Mouse (Mus musculus) embryonic fibroblast, embryonic 13.5 days (primary cell): ENCODE data around the gene Cysrt1. TPM values are rescaled to one million over a fixed set of nuclear protein-coding genes. Genes with fewer than 3 reads are reported as not detected.

Experiments
- H3K27ac ChIP-seq: 2 replicates; pipeline ENCODE4 v1.5.1; 2012; ENCODE audit warnings: low read length, control low read depth, inconsistent platforms; ENCODE audit not compliant: insufficient read depth
- H3K4me1 ChIP-seq: 2 replicates; pipeline ENCODE4 v1.6.1; 2011; ENCODE audit warnings: low read length; ENCODE audit not compliant: control insufficient read depth, insufficient read depth
- H3K4me3 ChIP-seq: 2 replicates; pipeline ENCODE4 v1.5.1; 2011; ENCODE audit warnings: mild to moderate bottlenecking, control low read depth, low read length; ENCODE audit not compliant: insufficient read depth
- CTCF ChIP-seq: IDR thresholded peaks from 2 replicates; pipeline ENCODE4 v1.5.1; 2011; ENCODE audit warnings: mild to moderate bottlenecking, control low read depth, low read length, moderate library complexity, borderline replicate concordance; ENCODE audit not compliant: insufficient read depth
- POLR2A ChIP-seq: IDR thresholded peaks from 2 replicates; pipeline ENCODE4 v1.6.1; 2011; ENCODE audit warnings: low read depth, mild to moderate bottlenecking, control low read depth, low read length, moderate library complexity
- polyA plus RNA-seq: library from polyadenylated mRNA; stranded (reverse); fragments of >200 nt; gene quantifications from 2 replicates; pipeline ENCODE4 v1.2.4, GENCODE M21; 2011; ENCODE audit warnings: low read depth; ENCODE audit not compliant: missing spikeins, insufficient read length

Gene Cysrt1
- polyA plus RNA-seq, 1 experiment, result not detected

DNA sequence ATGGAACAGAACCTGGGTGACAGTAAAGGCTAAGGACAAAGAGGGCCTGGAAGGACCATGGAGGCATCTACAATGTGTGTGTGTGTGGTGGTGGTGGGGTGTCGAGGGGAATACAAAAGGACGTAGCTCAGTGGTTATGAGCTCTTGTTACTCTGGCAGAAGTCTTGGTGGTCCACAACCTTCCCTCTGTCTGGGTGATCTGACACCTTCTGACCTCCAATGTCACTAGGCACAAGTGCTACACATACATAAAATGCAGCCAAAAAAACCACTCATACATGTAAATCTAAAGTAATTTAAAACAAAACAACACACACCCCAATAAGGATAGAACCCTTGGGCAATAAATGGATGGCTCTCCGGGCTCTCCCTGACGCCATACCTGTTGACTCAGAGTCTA lies 14.8 kb downstream of the Cysrt1 start:
- no peak overlapping the region for H3K4me3 ChIP-seq
- no peak for TF ChIP-seq CTCF
- H3K4me1 ChIP-seq, result peaks cover 3% of the 10 kb centered on the region; the same call in 1 of the 2 replicates
- no peak overlapping the region for H3K27ac ChIP-seq

DNA sequence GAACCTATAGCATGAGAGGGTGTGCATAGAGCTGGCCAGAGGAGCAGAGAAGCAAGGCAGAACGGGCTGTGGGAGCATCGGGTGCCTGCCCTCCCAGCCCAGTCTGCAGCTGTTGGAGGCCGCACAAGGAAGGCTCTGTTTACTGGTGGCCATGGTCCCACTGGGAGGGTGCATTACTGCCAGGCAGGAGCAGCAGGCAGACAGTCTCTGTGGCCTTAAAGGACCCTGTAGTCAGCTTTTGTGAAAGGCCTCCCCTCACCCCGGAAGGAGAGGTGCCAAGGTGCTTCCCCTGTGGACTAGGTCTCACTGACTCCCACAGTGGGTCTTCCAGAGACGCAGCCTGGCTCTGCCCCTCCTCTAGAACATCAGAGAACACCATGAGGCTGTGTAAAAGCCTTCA lies 15.4 kb downstream of the Cysrt1 start:
- no peak overlapping the region for H3K27ac ChIP-seq
- peaks cover 3% of the 10 kb centered on the region; the same call in 1 of the 2 replicates for H3K4me1 ChIP-seq
- TF ChIP-seq CTCF (no peak), POLR2A (no peak)
- H3K4me3 ChIP-seq, result no peak overlapping the region

- Histone ChIP-seq H3K4me1 (peaks cover 3% of the 10 kb centered on the region; the same call in 1 of the 2 replicates), H3K4me3 (no peak overlapping the region; the same call in 1 of the 2 replicates), H3K27ac (peak overlapping the region; percentile 98)
- 0 out of 2 replicates have a peak, but pooled peaks have one; percentile 17 for TF ChIP-seq POLR2A
- TF ChIP-seq CTCF, result no peak
Measured at GRCm38 (mm10) chr2:25225811-25226379, 16.4 kb downstream of the Cysrt1 start.

DNA sequence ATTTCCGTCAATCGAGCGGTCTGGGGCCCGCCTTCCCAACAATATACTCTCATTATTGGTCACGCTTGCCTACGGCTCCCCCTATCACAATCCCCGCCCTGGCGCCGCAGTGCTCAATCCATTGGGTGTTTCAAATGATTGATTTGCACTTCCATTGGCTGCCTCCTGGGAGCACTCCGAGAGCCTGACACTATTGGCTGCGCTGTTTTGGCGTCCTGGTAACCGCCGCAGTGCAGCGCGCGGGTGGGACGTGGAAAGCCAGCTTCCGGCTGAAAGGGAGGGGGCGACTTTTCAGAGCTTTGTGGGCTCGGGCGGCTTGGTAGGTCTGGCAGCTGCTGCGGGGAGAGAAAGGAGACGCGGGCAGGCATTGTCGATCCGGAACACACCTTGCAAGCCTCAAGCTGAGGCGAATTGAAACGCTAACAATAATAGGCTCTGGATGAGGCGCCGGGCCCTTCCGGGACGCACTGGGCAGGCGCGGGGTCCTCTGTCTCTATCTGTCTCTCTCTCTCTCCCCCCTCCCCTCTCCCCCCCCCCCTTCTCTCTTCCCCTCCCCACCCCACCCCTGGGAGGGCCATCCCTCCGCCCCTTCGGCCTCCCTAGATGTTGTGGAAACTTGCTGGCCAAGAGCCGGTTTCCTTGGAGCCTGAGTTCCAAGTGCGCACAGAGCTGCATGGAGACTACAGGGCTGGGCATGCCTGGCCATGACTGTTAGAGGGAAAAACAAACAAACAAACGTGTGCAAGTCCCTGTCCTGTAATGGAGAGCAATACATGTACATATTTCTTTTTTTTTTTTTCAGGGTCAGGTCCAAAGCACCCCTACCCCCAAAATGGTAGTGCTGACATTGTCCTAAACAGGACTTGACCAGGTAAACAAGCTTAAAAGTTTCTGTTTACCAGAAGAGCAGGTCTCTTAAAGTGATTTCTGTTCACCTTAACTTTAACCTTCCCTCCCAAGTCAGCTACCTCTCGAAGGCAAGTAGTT lies 17.2 kb downstream of the Cysrt1 start:
- no peak for TF ChIP-seq CTCF
- TF ChIP-seq POLR2A, result peak; percentile 66
- H3K4me1 ChIP-seq, result peaks cover 3% of the 10 kb centered on the region; the same call in 1 of the 2 replicates

GRCm38 (mm10) chr2:25224492-25224765 lies 17.8 kb downstream of the Cysrt1 start, which contains the start of gene Tubb4b:
TSS of gene Tubb4b (minus strand) at chr2:25224702.
- peaks cover 3% of the 10 kb centered on the region; the same call in 1 of the 2 replicates for H3K4me1 ChIP-seq
- peak within 1 kb of the TSS; percentile 94 for H3K4me3 ChIP-seq
- H3K27ac ChIP-seq, result peak within 1 kb of the TSS; percentile 98
- no peak for TF ChIP-seq CTCF
- TF ChIP-seq POLR2A, result peak; percentile 100

More for the DNA sequence above, 17.2 kb downstream of the Cysrt1 start:
- Histone ChIP-seq H3K4me3 (peak overlapping the region; percentile 54), H3K27ac (peak overlapping the region; percentile 98)

DNA sequence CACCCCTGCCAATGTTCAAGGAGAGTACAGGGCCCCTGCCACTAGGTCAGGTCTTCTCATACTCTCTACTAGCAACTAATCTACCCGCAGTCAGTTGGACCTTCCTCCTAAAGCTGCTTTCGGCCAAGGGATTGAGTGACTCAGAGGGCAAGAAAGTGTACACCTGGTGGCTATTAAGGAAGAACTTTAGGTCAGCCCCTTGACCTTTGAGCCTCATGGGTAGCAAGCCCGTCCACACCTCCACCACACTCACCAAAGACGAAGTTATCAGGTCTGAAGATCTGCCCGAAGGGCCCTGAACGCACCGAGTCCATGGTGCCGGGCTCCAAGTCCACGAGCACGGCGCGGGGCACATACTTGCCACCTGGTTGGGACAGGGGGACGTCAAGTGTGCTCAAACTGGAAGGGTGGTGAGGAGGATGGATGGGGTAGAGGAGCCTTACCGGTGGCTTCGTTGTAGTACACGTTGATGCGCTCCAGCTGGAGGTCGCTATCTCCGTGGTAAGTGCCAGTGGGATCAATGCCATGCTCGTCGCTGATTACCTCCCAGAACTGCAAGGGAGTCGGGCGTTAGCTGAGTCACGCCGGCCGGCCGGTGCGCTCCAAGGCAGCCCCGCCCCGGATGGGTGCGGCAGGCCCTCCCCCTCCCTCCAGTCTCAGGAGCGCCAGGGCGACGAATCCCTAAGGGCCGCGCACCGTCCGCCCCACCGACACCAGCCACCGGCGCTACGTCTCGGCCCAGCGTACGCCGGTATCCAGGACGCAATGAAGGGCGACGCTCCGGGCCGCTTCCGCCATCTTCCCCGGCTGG lies 18.4 kb downstream of the Cysrt1 start:
- Histone ChIP-seq H3K27ac (peak overlapping the region; percentile 73), H3K4me3 (peak overlapping the region; percentile 94), H3K4me1 (peaks cover 3% of the 10 kb centered on the region; the same call in 1 of the 2 replicates)
- TF ChIP-seq POLR2A (no peak), CTCF (no peak)

DNA sequence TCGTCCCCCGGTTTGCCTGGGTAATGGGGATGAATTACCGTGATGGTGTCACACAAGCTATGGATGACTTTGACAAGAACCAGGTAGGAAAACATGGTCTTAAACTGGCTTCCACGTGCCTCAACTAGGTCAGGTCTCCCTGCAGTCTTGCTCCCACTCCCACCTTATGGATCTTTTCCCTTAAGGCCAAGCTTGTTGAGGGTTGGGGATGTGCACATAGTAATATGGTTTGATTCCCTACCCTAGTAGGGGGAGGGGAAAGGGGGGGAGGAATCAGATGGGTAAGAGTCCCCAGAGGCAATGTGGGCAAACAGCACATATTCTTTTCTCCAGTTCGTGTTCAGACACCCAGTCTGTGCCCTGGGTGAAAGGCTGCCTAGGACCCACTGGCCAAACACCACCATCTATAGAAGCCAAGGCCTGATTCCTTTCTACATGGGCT lies 20.9 kb downstream of the Cysrt1 start:
- TF ChIP-seq CTCF (no peak), POLR2A (peak; percentile 65)
- H3K4me1 ChIP-seq, result peaks cover 3% of the 10 kb centered on the region; the same call in 1 of the 2 replicates
- H3K4me3 ChIP-seq, result no peak overlapping the region
- no peak overlapping the region for H3K27ac ChIP-seq

DNA sequence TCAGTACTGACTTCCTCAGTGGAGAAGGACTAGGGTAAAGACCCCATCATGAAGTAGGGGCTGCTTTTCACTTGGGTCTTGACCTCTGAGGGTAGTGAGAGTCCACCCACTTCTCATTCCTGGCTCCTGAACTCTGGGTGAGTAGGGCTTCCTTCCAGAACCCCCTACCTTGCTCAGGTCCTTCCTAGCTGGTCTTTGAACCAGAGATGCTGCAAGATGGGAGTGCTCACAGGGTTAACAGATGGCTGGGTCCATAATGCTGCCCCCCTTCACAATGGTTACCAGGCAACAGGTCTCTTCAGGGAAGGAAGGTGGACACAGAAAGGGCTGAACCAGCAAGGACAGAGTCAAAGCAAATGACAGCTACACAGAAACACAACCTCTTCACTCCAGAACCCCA lies 23.8 kb downstream of the Cysrt1 start, which contains the start of gene Fam166a:
Gene Fam166a (plus strand): TSS at position 301 of the 400 bp plus-strand sequence.
- Histone ChIP-seq H3K4me1 (no peaks in the 10 kb centered on the region), H3K27ac (no peak within 1 kb of the TSS), H3K4me3 (no peak within 1 kb of the TSS)
- no peak for TF ChIP-seq CTCF
- no peak for TF ChIP-seq POLR2A

- TF ChIP-seq CTCF, result no peak
- Histone ChIP-seq H3K27ac (no peak overlapping the region), H3K4me3 (no peak overlapping the region), H3K4me1 (no peaks in the 10 kb centered on the region)
Measured at GRCm38 (mm10) chr2:25217666-25218065, 24.6 kb downstream of the Cysrt1 start.
